Mouse (Mus musculus): ENCODE results near the gene Cct7. TPM values are rescaled to one million over a fixed set of nuclear protein-coding genes. Genes with fewer than 3 reads are reported as not detected.
"Not testable (repeated sequence)": the region's sequence is repeated elsewhere in the genome, so short reads cannot be mapped to it uniquely, and the experiment has no call there.

The Cct7 gene
- total RNA-seq, 1 experiment from 2014 or later = 274 TPM

DNA sequence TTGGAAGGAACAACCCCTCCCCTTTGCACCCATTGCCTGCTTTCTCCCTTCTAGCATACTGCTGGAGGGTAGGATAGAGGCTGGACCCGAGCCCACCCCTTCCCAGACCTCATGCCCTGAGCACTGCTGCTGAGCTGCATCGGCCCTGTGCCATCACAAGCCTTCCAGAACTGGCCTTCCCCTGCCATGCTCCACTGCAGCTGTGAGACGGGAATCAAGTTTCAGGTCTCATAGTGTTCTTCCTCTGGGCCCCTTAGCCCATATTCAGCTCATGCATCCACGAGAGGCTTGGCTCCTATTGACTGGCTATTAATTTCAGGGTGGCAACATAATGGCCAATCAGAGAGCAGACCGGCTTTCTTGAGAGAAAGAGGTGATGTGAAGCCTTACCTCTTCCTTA, 6.0 kb upstream of the Cct7 start:
- no peak for ATAC-seq (replicated peaks in 1 of 2; ENCODE audit: insufficient read depth in 1 of 2, low FRiP score in 2 of 2, low TSS enrichment in 1 of 2, low read depth in 1 of 2, poor library complexity in 2 of 2, severe bottlenecking in 2 of 2)

DNA sequence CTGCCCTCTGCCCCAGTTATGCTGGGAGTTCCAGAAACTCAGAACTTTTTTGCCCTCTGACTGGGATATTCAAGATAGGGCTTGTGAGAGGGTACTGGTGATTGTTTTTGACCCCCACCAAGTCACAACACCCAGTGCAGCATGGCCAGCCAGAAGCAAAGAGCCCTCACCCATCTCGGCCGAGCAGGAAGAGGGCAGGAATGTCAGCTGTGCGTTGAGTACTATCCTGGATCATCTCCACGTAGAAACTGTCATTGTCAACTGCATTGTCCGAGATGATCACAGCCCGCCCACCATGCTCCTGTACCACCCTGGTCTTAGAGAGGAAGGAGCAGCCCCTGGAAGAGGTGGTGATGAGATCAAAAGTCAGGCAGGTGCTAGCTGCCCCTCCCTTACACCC, 4.0 kb upstream of the Cct7 start:
- no peak for ATAC-seq (replicated peaks in 1 of 2; ENCODE audit: insufficient read depth in 1 of 2, low FRiP score in 2 of 2, low TSS enrichment in 1 of 2, low read depth in 1 of 2, poor library complexity in 2 of 2, severe bottlenecking in 2 of 2)

DNA sequence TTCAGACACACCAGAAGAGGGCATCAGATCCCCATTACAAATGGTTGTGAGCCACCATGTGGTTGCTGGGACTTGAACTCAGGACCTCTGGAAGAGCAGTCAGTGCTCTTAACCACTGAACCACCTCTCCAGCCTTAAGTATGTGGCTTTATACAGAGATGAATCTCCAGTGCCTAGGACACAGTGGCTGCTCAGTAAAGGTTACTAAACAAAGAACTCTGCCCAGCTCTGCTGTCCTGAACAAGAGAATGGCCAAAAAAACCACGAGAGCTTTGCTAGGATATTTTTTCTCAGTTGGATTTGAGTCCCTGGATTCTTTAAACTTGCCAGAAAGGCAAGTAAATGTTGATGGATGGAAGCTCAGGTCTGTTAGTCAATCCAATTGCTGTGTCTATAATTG, 1.2 kb upstream of the Cct7 start:
- ATAC-seq (replicated peaks in 1 of 2; ENCODE audit: insufficient read depth in 1 of 2, low FRiP score in 2 of 2, low TSS enrichment in 1 of 2, low read depth in 1 of 2, poor library complexity in 2 of 2, severe bottlenecking in 2 of 2) = not testable (repeated sequence)

DNA sequence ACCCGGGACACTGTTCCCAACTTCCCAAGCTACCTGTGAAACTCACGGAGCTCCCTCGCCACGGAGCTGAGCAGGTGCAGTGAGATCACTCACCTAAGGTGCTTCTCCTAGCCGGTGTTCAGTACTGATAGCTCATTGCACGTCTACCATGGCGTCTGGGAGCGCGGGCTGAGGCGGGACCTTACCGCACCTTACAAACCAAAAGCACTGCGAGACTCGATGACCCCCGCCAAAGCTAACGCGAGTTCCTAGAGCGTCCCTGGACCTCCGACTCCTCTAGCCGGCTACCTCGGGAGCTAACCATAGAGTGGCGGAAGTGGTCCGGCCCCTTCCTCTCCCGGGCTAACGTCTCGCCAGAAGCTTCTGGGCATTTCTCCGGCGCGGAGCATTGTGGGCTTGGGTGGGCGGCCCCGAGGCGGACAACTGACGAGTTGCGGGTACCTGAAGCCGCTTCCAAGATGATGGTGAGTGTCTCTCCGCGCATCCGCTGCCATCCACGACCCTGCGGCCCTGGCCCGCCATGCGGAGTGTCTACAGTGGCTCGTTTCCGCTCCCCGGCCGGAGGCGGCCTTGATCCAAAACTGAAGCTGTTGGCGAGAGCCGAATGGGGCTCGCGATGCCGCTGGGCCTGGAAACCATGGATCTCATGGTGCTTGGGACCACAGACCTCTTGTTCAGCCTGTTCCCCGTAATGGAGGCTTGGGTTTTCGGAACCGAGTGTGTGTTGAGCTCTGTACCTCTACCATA, 523 bp downstream of the Cct7 start, which contains the start of gene Pradc1:
Gene Pradc1 (minus strand): TSS at position 307 of the 747 bp plus-strand sequence.
- ATAC-seq (replicated peaks in 1 of 2; ENCODE audit: insufficient read depth in 1 of 2, low FRiP score in 2 of 2, low TSS enrichment in 1 of 2, low read depth in 1 of 2, poor library complexity in 2 of 2, severe bottlenecking in 2 of 2) = peak; percentile 67 to 81

DNA sequence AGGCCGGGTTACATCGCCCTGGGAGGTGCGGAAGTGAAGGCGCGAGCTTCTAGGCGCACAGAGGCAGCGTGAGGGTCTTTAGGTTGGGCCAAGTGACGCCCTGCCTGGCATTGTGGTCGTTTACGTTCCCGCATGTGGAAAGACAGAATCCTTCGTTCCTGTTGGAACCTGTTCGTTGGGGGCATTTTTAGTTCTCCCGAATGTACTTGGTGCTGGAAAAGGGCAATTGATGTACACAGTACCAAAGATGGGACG, 1.0 kb downstream of the Cct7 start:
- ATAC-seq (replicated peaks in 1 of 2; ENCODE audit: insufficient read depth in 1 of 2, low FRiP score in 2 of 2, low TSS enrichment in 1 of 2, low read depth in 1 of 2, poor library complexity in 2 of 2, severe bottlenecking in 2 of 2) = 0 out of 4 replicates have a peak, but pooled peaks have one; percentile 0 to 12

DNA sequence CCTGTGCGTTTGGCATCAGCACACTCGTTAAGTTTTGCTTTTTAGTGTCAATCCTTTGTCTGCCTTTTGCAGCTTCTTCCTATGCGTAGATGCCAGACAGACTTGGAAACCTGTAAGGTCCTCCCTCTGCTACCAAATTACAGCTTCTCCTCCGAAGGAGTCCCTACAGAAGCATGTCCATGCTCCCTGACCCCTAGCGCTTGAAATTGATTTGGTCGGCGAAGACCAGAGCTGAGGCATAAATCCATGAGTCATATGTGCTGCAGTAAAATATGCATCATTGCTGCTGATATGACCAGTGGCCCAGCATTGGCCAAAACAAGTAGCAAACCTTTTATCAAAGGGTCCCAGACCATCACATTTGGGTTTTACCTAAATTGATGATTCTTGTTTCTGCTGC, 1.5 kb downstream of the Cct7 start:
- ATAC-seq (replicated peaks in 1 of 2; ENCODE audit: insufficient read depth in 1 of 2, low FRiP score in 2 of 2, low TSS enrichment in 1 of 2, low read depth in 1 of 2, poor library complexity in 2 of 2, severe bottlenecking in 2 of 2) = no peak

DNA sequence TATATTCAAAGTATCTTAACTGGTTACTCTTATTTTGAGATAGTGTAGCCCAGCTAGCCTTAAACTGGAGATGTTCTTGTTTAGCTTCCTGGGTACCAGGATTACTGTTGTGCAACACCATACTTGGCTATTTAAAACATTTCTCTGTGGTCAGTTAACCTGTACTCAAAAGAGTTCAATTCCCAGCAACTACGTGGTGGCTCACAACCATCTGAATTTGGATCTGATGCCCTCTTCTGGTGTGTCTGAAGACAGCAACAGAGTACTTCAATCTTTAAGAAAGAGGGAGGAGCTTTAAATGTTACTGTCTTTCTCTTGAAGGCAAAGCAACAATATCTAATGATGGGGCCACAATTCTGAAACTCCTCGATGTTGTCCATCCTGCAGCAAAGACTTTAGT, 8.3 kb downstream of the Cct7 start:
- ATAC-seq (replicated peaks in 1 of 2; ENCODE audit: insufficient read depth in 1 of 2, low FRiP score in 2 of 2, low TSS enrichment in 1 of 2, low read depth in 1 of 2, poor library complexity in 2 of 2, severe bottlenecking in 2 of 2) = no peak

DNA sequence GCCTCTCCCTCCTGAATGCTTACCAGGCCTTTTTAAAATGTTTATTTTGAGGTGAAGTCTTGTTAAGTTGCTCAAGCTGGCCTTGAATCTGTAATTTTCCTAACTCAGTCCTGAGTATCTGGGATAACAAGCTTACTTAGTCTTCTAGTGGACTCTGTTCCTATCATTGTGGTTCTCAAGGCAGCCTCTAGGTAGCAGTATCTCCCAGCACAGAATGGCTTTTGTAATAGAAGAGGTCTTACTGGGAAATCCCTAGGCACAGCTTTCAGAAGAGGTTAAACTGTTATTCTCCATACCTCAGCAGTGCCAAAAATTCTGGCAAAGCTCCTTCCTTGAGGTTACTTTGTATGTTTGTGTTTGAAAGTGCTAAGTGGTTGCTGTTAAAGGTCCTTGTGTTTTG, 14.1 kb downstream of the Cct7 start:
- no peak for ATAC-seq (replicated peaks in 1 of 2; ENCODE audit: insufficient read depth in 1 of 2, low FRiP score in 2 of 2, low TSS enrichment in 1 of 2, low read depth in 1 of 2, poor library complexity in 2 of 2, severe bottlenecking in 2 of 2)

DNA sequence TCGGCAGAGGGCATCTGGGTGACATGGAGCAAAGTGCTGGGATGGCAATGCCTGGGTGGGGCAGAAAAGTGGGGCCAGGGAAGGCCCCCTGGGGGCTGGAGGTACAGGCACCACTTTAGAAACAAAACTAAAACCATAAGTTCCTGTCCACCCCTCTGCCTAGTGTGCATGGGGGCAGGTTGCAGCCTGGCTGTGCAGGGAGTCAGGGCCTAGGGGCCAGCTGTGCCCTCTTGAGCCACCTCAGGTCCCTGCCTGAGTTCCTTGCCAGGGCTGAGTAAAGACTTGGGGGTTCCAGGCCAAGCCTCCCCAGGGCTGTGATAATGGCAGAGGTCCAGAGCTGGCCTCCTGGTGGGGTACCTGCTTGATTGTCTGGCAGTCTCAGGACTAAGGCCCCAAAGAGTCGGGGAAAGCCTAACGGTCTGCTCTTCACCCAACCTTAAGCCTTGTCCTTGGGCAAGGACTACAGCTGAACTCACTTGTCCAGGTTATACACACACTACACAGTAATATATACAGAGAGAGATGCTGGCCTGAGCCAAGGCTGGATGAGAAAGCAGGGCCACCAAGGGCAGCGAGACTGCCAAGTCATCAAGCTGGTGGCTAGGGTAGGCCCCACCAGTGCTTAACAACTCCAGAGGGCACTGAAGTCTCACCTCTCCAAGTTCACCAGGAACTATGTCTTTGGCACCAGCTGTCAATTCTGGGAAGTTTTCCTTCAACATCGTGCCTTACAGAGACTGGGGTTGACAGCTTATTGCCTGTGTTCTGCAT, 18.5 kb downstream of the Cct7 start:
- ATAC-seq (replicated peaks in 1 of 2; ENCODE audit: insufficient read depth in 1 of 2, low FRiP score in 2 of 2, low TSS enrichment in 1 of 2, low read depth in 1 of 2, poor library complexity in 2 of 2, severe bottlenecking in 2 of 2) = peak in 1 of 2 experiments; percentile 22; a peak in 1 of 4 replicates

DNA sequence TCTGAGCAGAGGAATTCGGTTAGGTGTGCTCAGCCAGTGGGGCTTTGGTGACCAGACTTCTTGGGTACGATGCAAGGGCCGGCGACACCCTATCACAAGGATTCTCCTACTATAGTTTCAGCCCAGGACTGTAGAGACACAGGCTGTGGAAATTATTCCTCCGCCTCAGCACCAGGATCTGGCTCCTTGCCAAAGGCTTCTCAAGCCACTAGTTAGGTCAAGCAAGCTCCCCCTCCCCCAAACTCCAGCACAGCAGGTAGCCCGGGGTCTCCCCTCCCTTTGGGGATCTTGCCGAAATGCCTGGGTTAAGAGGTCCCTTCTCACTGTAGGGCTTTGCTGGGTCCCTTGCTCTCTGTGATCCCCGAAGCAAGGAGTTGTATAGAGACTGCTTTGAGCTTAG, 20.6 kb downstream of the Cct7 start:
- ATAC-seq (replicated peaks in 1 of 2; ENCODE audit: insufficient read depth in 1 of 2, low FRiP score in 2 of 2, low TSS enrichment in 1 of 2, low read depth in 1 of 2, poor library complexity in 2 of 2, severe bottlenecking in 2 of 2) = no peak

DNA sequence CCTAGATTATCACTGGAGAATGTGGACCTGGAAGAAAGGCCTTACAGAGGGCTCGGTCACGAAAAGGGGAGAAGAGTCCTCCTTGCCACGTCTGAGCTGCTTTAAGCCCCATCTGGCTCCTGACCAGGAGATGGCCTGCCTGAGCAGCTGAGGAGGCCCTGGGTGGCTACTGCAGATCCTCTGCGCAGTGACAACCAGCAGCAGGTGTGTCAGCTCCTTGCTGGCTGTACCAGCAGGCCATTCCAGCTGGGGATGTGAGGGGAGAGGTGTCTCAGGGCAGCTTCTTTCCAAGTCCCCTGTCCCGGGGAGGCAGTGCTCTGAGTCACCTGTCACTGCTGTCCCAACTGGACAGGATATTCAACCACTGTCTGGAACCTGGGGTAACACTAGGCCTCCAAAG, 21.2 kb downstream of the Cct7 start:
- ATAC-seq (replicated peaks in 1 of 2; ENCODE audit: insufficient read depth in 1 of 2, low FRiP score in 2 of 2, low TSS enrichment in 1 of 2, low read depth in 1 of 2, poor library complexity in 2 of 2, severe bottlenecking in 2 of 2) = no peak

DNA sequence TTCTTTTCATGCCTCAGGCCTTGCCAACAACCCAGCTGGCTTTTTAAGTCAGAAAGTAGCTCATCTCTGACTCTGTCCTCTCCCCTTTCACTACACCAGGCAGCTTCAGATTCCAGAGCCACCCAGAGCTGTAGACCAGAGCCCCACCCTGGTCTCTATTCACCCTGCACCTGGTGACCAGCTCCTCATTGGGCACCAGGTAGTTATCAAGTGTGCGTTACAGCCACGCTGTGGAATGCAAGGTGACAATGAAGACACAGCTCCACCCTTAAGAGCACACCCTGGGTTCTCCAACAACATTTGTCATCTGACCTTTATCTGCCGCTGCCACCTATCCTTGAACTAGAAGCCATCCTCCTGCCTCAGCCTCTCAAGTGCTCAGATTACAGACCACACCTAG, 24.3 kb downstream of the Cct7 start:
- ATAC-seq (replicated peaks in 1 of 2; ENCODE audit: insufficient read depth in 1 of 2, low FRiP score in 2 of 2, low TSS enrichment in 1 of 2, low read depth in 1 of 2, poor library complexity in 2 of 2, severe bottlenecking in 2 of 2) = no peak

DNA sequence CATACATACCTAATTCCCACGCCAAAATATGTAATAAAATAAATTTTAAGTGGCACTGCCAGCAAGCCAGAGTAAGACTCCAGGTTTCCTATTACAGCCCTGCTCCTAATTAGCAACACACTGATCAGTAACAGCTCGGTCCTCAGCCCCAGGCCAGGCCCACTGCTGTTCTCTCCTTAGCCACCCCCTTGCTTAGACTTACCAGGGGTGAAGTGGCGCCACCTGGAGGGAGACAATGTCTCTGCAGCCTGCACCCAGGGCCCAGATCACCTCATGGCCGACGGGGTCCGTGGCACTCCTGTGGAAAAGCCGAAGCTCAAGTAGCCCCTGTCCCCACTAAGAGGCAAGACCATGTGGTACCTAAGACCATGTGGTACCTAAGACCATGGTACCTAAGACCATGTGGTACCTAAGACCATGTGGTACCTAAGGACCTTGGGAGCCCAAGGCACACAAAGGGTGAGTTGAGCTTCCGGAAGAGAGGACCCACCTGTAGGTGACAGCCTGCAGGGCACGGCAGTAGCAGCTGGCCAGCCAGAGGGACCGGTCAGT, 26.1 kb downstream of the Cct7 start:
- peak in 1 of 2 experiments; percentile 47; a peak in 1 of 4 replicates for ATAC-seq (replicated peaks in 1 of 2; ENCODE audit: insufficient read depth in 1 of 2, low FRiP score in 2 of 2, low TSS enrichment in 1 of 2, low read depth in 1 of 2, poor library complexity in 2 of 2, severe bottlenecking in 2 of 2)

DNA sequence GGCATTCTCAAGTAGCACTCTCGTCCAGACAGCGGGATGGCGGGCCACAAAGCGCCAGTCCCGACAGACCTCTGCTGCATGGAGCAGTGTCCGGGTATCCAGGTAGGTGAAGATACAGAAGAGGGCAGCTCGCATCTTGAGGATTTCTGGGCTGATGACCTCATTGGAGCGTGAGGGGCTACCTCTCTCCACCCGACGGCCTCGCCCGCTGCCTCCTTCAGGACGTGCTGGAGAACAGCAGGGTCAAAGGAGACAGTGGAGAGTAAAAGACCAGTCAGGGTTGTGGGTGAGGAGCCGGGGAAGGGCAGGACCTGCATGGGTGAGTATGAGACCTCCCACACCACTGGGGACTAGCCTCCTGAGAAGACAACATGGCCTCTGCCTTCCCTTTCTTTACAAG, 27.1 kb downstream of the Cct7 start:
- ATAC-seq (replicated peaks in 1 of 2; ENCODE audit: insufficient read depth in 1 of 2, low FRiP score in 2 of 2, low TSS enrichment in 1 of 2, low read depth in 1 of 2, poor library complexity in 2 of 2, severe bottlenecking in 2 of 2) = no peak

DNA sequence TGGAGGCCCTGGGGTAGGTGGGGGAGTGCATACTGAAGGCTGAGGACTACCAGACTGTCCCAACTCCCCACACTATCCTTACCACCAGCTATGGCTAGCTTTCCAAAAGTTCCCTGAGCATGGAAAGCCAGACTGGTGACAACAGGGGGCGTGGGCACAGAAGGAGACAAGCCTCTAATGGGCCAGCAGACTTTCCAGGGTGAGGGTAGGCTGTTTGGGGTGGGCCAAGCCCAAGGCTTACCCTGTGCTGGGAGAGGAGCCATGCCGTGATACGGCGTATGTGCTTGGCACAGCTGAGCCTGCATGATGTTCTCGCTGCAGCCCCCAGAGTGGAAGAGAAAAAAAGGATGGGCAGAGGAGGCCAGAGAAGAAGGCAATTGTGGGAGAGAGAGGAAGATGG, 28.7 kb downstream of the Cct7 start:
- no peak for ATAC-seq (replicated peaks in 1 of 2; ENCODE audit: insufficient read depth in 1 of 2, low FRiP score in 2 of 2, low TSS enrichment in 1 of 2, low read depth in 1 of 2, poor library complexity in 2 of 2, severe bottlenecking in 2 of 2)

DNA sequence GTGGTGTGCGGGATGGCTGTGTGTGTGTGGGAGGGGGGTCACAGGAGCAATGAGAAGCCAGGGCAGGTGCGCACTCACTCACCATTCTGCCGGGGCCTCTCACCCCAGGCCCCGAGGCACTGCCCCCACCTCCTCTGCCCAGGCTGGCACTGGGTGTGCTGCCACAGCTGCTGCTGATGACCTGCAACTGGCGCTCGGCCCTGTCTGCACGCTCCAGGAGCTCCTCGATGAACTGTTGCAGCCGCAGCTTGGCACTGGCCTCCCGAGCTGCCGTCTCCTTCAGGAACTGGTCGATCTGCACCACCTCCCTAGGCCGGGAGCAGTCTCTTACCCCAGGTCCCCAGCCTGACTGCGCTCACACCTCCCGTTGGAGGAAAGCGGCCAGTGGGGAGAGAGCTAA, 29.4 kb downstream of the Cct7 start:
- no peak for ATAC-seq (replicated peaks in 1 of 2; ENCODE audit: insufficient read depth in 1 of 2, low FRiP score in 2 of 2, low TSS enrichment in 1 of 2, low read depth in 1 of 2, poor library complexity in 2 of 2, severe bottlenecking in 2 of 2)

DNA sequence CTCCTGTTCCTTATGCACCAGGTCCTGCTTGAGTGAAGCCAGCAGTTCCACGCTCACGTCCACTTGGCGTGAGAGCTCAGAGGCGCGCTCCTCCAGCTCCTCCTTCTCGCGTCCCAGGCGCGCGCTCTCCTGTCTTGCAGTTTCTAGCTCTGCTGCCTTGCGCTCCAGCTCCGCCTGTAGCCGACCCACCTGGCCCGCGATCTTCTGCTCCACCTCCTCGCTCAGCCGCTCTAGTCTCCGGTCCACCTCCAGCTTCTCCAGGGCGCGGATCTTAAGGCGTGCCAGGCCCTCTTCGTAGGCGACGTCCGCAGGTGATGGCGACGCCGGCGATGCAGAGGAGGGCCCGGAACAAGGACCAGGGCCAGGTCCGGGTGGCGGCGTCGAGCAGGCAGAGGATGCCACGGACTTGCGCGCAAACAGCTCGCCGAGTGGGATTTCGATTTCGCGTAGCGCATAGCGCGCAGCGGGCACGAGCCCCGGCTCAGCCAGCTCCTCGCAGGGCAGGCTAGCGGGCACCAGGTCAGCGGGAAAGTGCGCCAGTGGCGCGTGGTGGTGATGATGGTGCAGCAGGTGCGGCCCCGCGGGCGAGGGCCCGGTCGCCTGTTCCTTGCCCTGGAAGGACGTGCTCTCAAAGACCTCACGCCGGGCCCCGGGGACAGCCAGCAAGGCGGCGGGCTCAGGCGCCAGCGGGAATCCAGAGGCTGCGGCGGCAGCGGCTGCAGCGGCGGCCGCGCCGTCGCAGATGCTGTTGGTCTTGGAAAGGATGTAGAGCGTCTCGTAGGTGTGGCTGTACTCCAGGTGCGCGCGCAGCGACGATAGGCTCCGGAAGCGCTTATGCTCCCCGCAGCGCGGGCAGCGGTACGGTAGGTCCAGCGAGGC, 32.8 kb downstream of the Cct7 start:
- ATAC-seq (replicated peaks in 1 of 2; ENCODE audit: insufficient read depth in 1 of 2, low FRiP score in 2 of 2, low TSS enrichment in 1 of 2, low read depth in 1 of 2, poor library complexity in 2 of 2, severe bottlenecking in 2 of 2) = no peak

DNA sequence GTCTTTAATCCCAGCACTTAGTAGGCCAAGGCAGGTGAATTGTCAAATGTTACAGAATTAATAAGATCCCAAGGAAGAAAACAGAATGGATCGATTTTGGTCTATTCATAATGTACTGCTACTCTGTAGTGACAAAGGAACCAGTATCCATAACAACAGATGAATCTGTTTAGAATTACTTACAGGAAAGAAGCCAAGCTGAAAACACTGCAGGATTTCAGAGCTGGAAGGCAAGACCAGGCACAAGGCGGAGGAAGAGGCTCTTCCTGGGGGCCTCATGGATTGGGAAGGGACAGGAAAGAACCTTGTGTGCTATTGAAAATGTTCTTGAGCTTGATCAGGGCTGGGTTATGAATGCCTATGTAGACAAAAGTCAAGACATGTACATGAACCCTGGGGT, 34.4 kb downstream of the Cct7 start:
- no peak for ATAC-seq (replicated peaks in 1 of 2; ENCODE audit: insufficient read depth in 1 of 2, low FRiP score in 2 of 2, low TSS enrichment in 1 of 2, low read depth in 1 of 2, poor library complexity in 2 of 2, severe bottlenecking in 2 of 2)

All from hematopoietic stem cell, adult 5-6 weeks (primary cell).